Mouse (Mus musculus) heart, adult 2 months (tissue): ENCODE results near the gene Txnrd2. TPM values are rescaled to one million over a fixed set of nuclear protein-coding genes. Genes with fewer than 3 reads are reported as not detected.
A peak's percentile ranks its signal among the peaks of the same experiment; 100 is the strongest.

Source experiments
- DNase-seq, 2 experiments: peaks; one replicate each; pipeline ENCODE4 v3.0.0; 2021
- H3K27ac ChIP-seq: fragments of 200-600 bp; 2 replicates; pipeline ENCODE4 v1.8.1; 2022
- H3K27me3 ChIP-seq: fragments of 200-500 bp; 2 replicates; pipeline ENCODE4 v1.6.1; 2012; ENCODE audit warnings: mild to moderate bottlenecking, low read length, inconsistent platforms, mixed read lengths; ENCODE audit not compliant: control insufficient read depth, insufficient read depth
- H3K36me3 ChIP-seq: fragments of 200-500 bp; 2 replicates; pipeline ENCODE4 v1.6.1; 2012; ENCODE audit warnings: low read length, inconsistent platforms; ENCODE audit not compliant: control insufficient read depth, insufficient read depth
- H3K4me1 ChIP-seq: fragments of 200-500 bp; 2 replicates; pipeline ENCODE4 v1.6.1; 2011; ENCODE audit warnings: low read length; ENCODE audit not compliant: control insufficient read depth, insufficient read depth
- H3K4me3 ChIP-seq: fragments of 200-600 bp; 2 replicates; pipeline ENCODE4 v1.8.1; 2022
- H3K79me2 ChIP-seq: fragments of 200-500 bp; replicated peaks from 2 replicates; pipeline ENCODE4 v1.6.1; 2012; ENCODE audit warnings: mild to moderate bottlenecking, inconsistent platforms, low read length, moderate library complexity, mixed read lengths; ENCODE audit not compliant: control insufficient read depth, insufficient read depth
- H3K9ac ChIP-seq: fragments of 200-500 bp; 2 replicates; pipeline ENCODE4 v1.6.1; 2012; ENCODE audit warnings: low read depth, mild to moderate bottlenecking, control low read depth, inconsistent platforms, low read length, mixed read lengths
- CTCF ChIP-seq: fragments of 200-600 bp; IDR thresholded peaks from 2 replicates; pipeline ENCODE4 v1.8.1; 2022; ENCODE audit warnings: antibody characterized with exemption, mild to moderate bottlenecking, moderate library complexity
- EP300 ChIP-seq: fragments of 200-500 bp; IDR thresholded peaks from 2 replicates; pipeline ENCODE4 v1.6.1; 2011; ENCODE audit warnings: low read depth, low read length, control low read depth; ENCODE audit not compliant: insufficient read depth
- POLR2A ChIP-seq: fragments of 200-500 bp; IDR thresholded peaks from 2 replicates; pipeline ENCODE4 v1.6.1; 2011; ENCODE audit warnings: mild to moderate bottlenecking, low read depth, low read length, control low read depth; ENCODE audit not compliant: insufficient read depth
- WGBS: fragments of 180-500 bp; shearing (Covaris S2); methylation state at CpG from one replicate; pipeline ENCODE4 v1.1.7; 2018; 5-methylcytosine and 5-hydroxymethylcytosine counted together
- intact Hi-C: fragments of 180-260 bp; cut with DNase I; formaldehyde crosslinking; loops from one replicate; pipeline ENCODE4 v1.15.1; 2025
- polyA plus RNA-seq: library from polyadenylated mRNA; depleted of rRNA; stranded (reverse); fragments of >200 nt; gene quantifications from 2 replicates; pipeline ENCODE4 v1.2.3, GENCODE M21; 2012
- total RNA-seq, 2 experiments: library from RNA; stranded (reverse); gene quantifications; 2 replicates each; pipeline ENCODE4 v1.2.3; 2021

The Txnrd2 gene
- total and polyA plus RNA-seq, 3 experiments, result 35.1 to 39.7 (median 37.6) TPM

DNA sequence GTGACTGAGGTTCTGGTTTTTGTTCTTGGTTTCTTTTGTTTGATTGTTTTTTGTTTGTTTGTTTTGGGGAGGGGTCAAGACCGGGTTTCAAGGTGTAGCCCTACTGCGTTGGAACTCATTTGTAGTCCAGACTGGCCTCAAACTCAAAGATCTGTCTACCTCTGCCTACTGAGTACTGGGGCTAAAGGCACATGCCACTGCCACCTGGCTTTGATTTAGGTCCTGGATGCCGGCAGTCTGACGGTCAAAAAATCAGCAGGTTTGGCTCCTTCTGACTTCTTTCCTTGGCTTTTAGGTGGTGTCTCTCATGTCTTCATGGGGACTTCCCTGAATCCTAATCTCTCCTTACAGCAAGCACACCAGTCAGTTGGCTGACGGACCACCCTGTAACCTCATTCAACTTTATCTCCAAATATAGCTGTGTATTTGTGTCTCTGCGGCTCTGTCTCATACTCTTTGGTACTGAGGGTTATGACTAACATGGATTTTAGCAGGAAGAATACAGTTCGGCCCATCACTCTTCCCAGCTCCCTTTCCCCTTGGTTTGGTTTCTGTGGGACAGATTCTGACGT is 4.5 kb downstream of the Txnrd2 start:
- no peak for DNase-seq
- Histone ChIP-seq H3K27me3 (no peaks in the 10 kb centered on the region), H3K27ac (no peak overlapping the region), H3K79me2 (no peaks in the 10 kb centered on the region), H3K36me3 (no peaks in the 10 kb centered on the region), H3K4me3 (no peak overlapping the region), H3K4me1 (peaks cover 3% of the 10 kb centered on the region; the same call in 1 of the 2 replicates), H3K9ac (no peak overlapping the region)
- TF ChIP-seq CTCF (no peak), EP300 (no peak), POLR2A (no peak)
- 84% methylated on average over 8 of the region's 8 CpGs for WGBS
- intact Hi-C loops, result no loop called here

DNA sequence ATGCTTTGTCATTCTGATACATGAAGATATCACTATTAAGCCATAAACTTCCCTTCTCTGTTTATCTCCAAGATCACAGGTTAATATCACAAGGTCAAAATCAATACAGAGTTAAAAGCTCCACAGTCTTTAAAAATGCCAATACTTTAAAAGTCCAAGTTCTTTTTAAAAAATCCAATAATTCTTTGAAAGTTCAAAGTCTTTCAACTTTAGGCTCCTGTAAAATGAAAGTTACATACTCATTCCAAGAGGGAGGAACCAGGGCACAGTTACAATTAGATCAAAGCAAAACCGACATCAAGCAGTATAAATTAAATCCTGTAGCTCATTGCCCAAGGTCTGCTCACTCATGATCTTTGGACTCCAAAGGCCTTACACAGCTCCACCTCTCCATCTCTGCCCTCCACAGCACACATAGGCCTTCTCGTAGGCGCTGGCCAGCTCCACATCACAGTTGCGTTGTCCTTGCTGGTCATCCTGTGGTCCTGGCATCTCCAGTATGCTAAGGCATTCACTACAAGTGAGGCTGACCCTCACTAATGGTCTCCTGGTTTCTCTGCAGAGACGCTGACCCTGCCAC is 7.2 kb downstream of the Txnrd2 start:
- Histone ChIP-seq H3K36me3 (no peaks in the 10 kb centered on the region), H3K27ac (no peak overlapping the region), H3K79me2 (no peaks in the 10 kb centered on the region; the same call in 1 of the 2 replicates), H3K27me3 (no peaks in the 10 kb centered on the region), H3K4me1 (no peaks in the 10 kb centered on the region), H3K9ac (no peak overlapping the region), H3K4me3 (no peak overlapping the region)
- no peak for DNase-seq
- intact Hi-C loops, result no loop called here
- WGBS, result 95% methylated on average over 5 of the region's 5 CpGs
- no peak for TF ChIP-seq POLR2A
- no peak for TF ChIP-seq CTCF
- no peak for TF ChIP-seq EP300

DNA sequence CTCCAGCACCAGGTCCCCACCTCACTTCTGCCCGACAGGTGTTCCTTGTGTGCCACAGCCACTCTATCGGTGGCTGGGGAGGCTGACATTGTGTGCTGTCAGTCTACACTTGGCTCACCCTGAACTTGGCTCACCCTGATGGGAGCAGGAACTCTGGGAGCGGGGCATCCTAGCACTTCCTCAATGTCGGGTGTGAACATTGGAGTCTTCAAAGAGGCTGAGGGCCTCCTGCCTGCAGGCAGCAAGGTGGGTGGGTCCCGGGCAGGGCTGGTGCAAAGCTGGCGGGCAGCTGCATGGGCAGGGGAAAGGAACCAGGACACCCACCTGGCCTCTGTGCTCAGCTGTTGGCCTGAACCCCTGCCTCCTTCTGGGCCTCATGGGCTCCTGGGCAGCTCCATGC is 9.9 kb downstream of the Txnrd2 start:
- no peak for DNase-seq
- Histone ChIP-seq H3K27me3 (no peaks in the 10 kb centered on the region), H3K36me3 (no peaks in the 10 kb centered on the region), H3K4me3 (no peak overlapping the region), H3K4me1 (no peaks in the 10 kb centered on the region), H3K9ac (no peak overlapping the region), H3K79me2 (no peaks in the 10 kb centered on the region; the same call in 1 of the 2 replicates), H3K27ac (no peak overlapping the region)
- intact Hi-C loops, result no loop called here
- no peak for TF ChIP-seq POLR2A
- 85% methylated on average over 6 of the region's 6 CpGs for WGBS

DNA sequence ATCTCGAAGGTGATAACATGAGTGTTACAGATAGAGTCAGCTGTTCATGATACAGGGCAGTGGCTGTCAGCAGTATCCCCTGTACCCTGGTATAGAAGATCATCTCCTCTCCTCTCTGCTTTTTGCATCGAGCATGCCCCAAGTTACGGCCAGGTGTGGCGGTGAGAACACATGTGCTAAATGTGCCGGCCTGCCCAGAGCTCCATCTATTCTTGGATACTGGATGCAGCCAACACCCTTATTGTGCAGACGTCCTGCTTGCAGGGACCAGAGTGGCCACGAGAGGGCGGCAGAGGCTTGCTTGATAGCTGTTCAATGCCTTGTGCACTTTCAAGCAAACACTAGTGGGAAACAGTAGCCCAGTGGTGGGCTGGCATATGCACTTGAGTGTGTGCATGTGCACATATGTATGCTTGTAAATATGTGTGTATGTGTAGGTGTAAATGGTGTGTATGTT is 17.2 kb downstream of the Txnrd2 start:
- peak; percentile 89 to 97 for DNase-seq
- H3K36me3 ChIP-seq, result no peaks in the 10 kb centered on the region
- TF ChIP-seq CTCF (no peak), EP300 (peak; percentile 99)
- no peaks in the 10 kb centered on the region for H3K27me3 ChIP-seq
- H3K79me2 ChIP-seq, result no peaks in the 10 kb centered on the region
- intact Hi-C loops, result loop anchor here (1.0 to 5.0 kb wide), 3 partner anchors 74 to 234 kb away; no protein-coding TSS in a partner anchor
- no peaks in the 10 kb centered on the region for H3K4me1 ChIP-seq
- H3K27ac ChIP-seq, result no peak overlapping the region
- H3K9ac ChIP-seq, result no peak overlapping the region
- WGBS, result 9% methylated on average over 8 of the region's 8 CpGs
- H3K4me3 ChIP-seq, result no peak overlapping the region

DNA sequence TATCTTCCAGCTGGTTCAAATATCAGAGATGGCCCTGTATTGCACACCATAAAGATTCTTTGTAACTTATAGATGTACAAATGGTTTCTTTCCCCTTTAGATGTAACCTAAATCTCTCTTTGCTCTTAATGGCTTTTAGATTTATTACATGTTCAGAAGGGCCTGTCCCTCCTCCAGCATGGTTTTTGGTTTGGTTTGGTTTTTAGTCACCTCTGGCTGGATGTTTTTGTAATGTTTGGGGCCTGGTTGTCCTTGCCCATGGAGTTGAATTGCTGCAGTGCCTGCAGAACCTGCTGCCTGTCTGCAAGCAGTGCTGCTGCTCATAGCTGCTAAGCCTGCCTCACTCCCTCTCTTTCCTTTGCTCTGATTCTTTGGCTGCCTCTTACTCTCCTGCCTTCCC is 21.1 kb downstream of the Txnrd2 start:
- no peak for DNase-seq
- Histone ChIP-seq H3K4me3 (no peak overlapping the region), H3K27me3 (no peaks in the 10 kb centered on the region), H3K36me3 (no peaks in the 10 kb centered on the region), H3K9ac (no peak overlapping the region), H3K79me2 (no peaks in the 10 kb centered on the region), H3K27ac (no peak overlapping the region), H3K4me1 (no peaks in the 10 kb centered on the region)
- intact Hi-C loops, result no loop called here
- TF ChIP-seq EP300, result no peak
- TF ChIP-seq CTCF, result no peak
- TF ChIP-seq POLR2A, result no peak

DNA sequence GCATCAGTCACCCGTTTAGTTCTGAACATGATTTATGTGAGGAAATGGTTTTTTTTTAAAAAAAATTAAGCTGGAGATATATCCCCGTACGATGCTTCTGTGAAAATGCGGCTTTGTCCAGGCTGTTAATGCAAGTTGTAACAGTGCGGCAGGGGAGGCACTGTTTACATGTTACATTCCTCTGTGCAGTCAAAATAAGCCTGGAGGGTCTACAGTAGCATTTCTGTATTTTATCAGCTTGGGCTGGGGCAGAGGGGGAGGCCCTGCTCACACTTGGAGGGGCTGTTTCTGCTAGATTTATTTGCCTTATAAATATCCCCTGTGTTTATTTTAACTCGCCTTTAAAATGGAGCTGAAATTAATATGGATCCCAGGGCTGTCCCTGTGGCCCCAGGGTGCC is 21.9 kb downstream of the Txnrd2 start:
- no peak for TF ChIP-seq CTCF
- TF ChIP-seq POLR2A, result no peak
- no peak for TF ChIP-seq EP300
- Histone ChIP-seq H3K4me3 (no peak overlapping the region), H3K27me3 (no peaks in the 10 kb centered on the region), H3K27ac (no peak overlapping the region), H3K4me1 (no peaks in the 10 kb centered on the region), H3K79me2 (no peaks in the 10 kb centered on the region), H3K9ac (no peak overlapping the region), H3K36me3 (no peaks in the 10 kb centered on the region)
- intact Hi-C loops, result no loop called here
- DNase-seq, result no peak
- WGBS, result 86% methylated on average over 6 of the region's 6 CpGs
